Mouse (Mus musculus) spleen, adult 2 months (tissue): ENCODE data around the gene Klhl26. TPM values are rescaled to one million over a fixed set of nuclear protein-coding genes. Genes with fewer than 3 reads are reported as not detected.

ENCODE experiments used
- DNase-seq, 2 experiments: peaks; one replicate each; pipeline versions ENCODE4 v3.0.0 to v3.0.0-alpha.2; 2012 to 2021; ENCODE audit warnings: low spot score in 2 of 2, low read depth in 1 of 2
- H3K27ac ChIP-seq: fragments of 200-500 bp; 2 replicates; pipeline ENCODE4 v1.5.1; 2012; ENCODE audit warnings: low read length, inconsistent platforms; ENCODE audit not compliant: insufficient read depth
- H3K27me3 ChIP-seq: fragments of 200-500 bp; 2 replicates; pipeline ENCODE4 v1.6.1; 2012; ENCODE audit warnings: mild to moderate bottlenecking, moderate library complexity, low read length, inconsistent platforms; ENCODE audit not compliant: control insufficient read depth, insufficient read depth
- H3K36me3 ChIP-seq: fragments of 200-500 bp; 2 replicates; pipeline ENCODE4 v1.6.1; 2012; ENCODE audit warnings: mild to moderate bottlenecking, low read length, inconsistent platforms; ENCODE audit not compliant: control insufficient read depth, insufficient read depth
- H3K4me1 ChIP-seq: fragments of 200-500 bp; 2 replicates; pipeline ENCODE4 v1.6.1; 2011; ENCODE audit warnings: inconsistent platforms; ENCODE audit not compliant: control insufficient read depth, insufficient read depth, insufficient read length
- H3K4me3 ChIP-seq: fragments of 200-500 bp; 2 replicates; pipeline ENCODE4 v1.5.1; 2011; ENCODE audit warnings: mild to moderate bottlenecking, inconsistent platforms; ENCODE audit not compliant: insufficient read depth, insufficient read length; ENCODE audit errors: extremely low read depth
- CTCF ChIP-seq: fragments of 200-500 bp; IDR thresholded peaks from 2 replicates; pipeline ENCODE4 v1.5.1; 2011; ENCODE audit warnings: mild to moderate bottlenecking, inconsistent platforms; ENCODE audit not compliant: insufficient read depth, insufficient read length, insufficient replicate concordance; ENCODE audit errors: extremely low read depth
- POLR2A ChIP-seq: fragments of 200-500 bp; IDR thresholded peaks from 2 replicates; pipeline ENCODE4 v1.6.1; 2011; ENCODE audit warnings: low read depth, low read length, inconsistent platforms
- WGBS: fragments of 180-500 bp; shearing (Covaris S2); methylation state at CpG from one replicate; pipeline ENCODE4 v1.1.7; 2018; 5-methylcytosine and 5-hydroxymethylcytosine counted together
- polyA plus RNA-seq: library from polyadenylated mRNA; depleted of rRNA; stranded (reverse); fragments of >200 nt; gene quantifications from 2 replicates; pipeline ENCODE4 v1.2.3, GENCODE M21; 2012

Klhl26 gene
- polyA plus RNA-seq, 1 experiment: 21.8 TPM

GRCm38 (mm10) chr8:70487993-70488796 is 11.4 kb upstream of the Klhl26 start:
- peak overlapping the region; percentile 15 for H3K4me3 ChIP-seq
- DNase-seq: no peak
- no peaks in the 10 kb centered on the region for H3K36me3 ChIP-seq
- H3K27me3 ChIP-seq: peaks cover 38% of the 10 kb centered on the region
- 2% methylated on average over 55 of the region's 55 CpGs for WGBS
- H3K27ac ChIP-seq: no peak overlapping the region
- peaks cover 11% of the 10 kb centered on the region for H3K4me1 ChIP-seq
- TF ChIP-seq POLR2A: no peak
- TF ChIP-seq CTCF: no peak

- peak within 1 kb of the TSS; percentile 15 for H3K4me3 ChIP-seq
- TF ChIP-seq CTCF (no peak), POLR2A (no peak)
- no peaks in the 10 kb centered on the region for H3K36me3 ChIP-seq
- no peak within 1 kb of the TSS for H3K27ac ChIP-seq
- no peak for DNase-seq
- H3K4me1 ChIP-seq: peaks cover 7% of the 10 kb centered on the region
- peaks cover 28% of the 10 kb centered on the region for H3K27me3 ChIP-seq
- WGBS: 49% methylated on average over 33 of the region's 33 CpGs
Observed at GRCm38 (mm10) chr8:70486941-70487520, 10.3 kb upstream of the Klhl26 start, which contains the start of gene Tmem59l. Gene Tmem59l, minus strand, starts transcription at chr8:70487358.

GRCm38 (mm10) chr8:70486191-70486681 is 9.5 kb upstream of the Klhl26 start:
- WGBS: 74% methylated on average over 7 of the region's 7 CpGs
- Histone ChIP-seq H3K4me1 (peaks cover 7% of the 10 kb centered on the region), H3K4me3 (no peak overlapping the region), H3K36me3 (no peaks in the 10 kb centered on the region), H3K27ac (no peak overlapping the region), H3K27me3 (peaks cover 23% of the 10 kb centered on the region)
- TF ChIP-seq CTCF: no peak
- TF ChIP-seq POLR2A: no peak
- DNase-seq: no peak

DNA sequence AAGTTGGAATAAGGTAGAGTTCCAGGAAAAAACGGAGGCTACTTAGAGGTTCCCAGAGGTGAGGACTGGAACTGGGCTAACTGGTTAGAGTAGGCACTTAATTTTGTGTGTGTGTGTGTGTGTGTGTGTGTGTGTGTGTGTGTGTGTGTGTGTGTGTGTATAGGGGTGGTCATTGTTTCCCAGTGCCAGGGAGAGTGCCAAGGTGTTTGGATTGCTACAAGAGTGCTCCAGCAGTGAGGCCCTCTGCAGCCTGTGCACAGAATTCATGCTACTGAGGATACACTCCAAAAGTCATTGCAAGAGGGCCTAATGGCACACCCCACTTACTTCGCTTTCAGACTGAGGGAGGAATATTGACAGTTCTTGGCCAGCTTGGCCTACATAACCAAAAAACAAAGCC is 6.2 kb upstream of the Klhl26 start:
- Histone ChIP-seq H3K27me3 (peaks cover 4% of the 10 kb centered on the region; the same call in 1 of the 2 replicates), H3K36me3 (no peaks in the 10 kb centered on the region), H3K4me1 (no peaks in the 10 kb centered on the region; the same call in 1 of the 2 replicates), H3K27ac (no peak overlapping the region), H3K4me3 (no peak overlapping the region)
- DNase-seq: no peak
- WGBS: 83% methylated on average over 2 of the region's 2 CpGs
- TF ChIP-seq POLR2A (no peak), CTCF (no peak)

- DNase-seq: no peak
- no peaks in the 10 kb centered on the region for H3K36me3 ChIP-seq
- H3K27me3 ChIP-seq: peaks cover 3% of the 10 kb centered on the region; the same call in 1 of the 2 replicates
- H3K27ac ChIP-seq: no peak overlapping the region
- no peak for TF ChIP-seq CTCF
- no peak for TF ChIP-seq POLR2A
- WGBS: 80% methylated on average over 3 of the region's 3 CpGs
- no peak overlapping the region for H3K4me3 ChIP-seq
- H3K4me1 ChIP-seq: peaks cover 5% of the 10 kb centered on the region; the same call in 1 of the 2 replicates
Observed at GRCm38 (mm10) chr8:70481908-70482307, 5.1 kb upstream of the Klhl26 start.

DNA sequence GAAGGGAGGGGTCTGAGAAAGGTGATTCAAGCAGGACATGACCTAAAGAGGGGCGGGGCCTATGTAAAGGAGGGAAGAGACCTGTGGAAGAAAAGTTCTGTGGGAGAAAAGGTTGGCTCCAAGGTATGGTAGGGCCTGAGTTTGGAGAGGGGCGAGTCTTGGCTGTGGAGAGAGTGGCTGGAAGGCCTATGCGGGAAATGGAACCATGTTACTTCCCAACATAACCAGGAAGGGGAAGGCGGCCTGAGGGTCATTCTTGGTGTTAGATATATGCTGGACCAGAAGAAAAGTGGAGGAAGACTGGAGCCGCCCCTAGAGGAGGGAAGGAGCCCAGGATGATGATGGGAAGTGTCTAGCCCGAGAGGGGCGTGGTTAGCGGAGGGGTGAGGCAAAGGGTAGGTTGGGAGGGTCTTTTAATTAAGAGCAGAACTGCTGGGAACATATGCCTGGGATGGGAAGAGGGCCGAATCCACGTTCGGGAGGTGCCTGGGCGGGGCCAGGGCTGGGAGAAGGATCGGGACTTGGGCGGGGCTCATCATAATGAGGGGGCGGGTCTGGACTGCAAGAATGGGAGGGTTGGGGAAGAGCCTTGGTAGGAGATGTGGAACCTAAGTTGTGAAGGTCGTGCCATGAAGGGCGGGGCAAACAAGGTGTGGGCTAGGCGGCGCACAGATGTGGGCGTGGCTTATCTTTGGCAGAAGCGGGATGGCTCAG is 658 bp upstream of the Klhl26 start:
- Histone ChIP-seq H3K27ac (no peak overlapping the region), H3K4me1 (peaks cover 5% of the 10 kb centered on the region; the same call in 1 of the 2 replicates), H3K36me3 (no peaks in the 10 kb centered on the region), H3K4me3 (peak overlapping the region; percentile 70), H3K27me3 (no peaks in the 10 kb centered on the region)
- TF ChIP-seq POLR2A: no peak
- TF ChIP-seq CTCF: no peak
- no peak for DNase-seq
- WGBS: 18% methylated on average over 21 of the region's 21 CpGs
